Mouse (Mus musculus): Measurements from ENCODE around the gene Rps27l. TPM values are rescaled to one million over a fixed set of nuclear protein-coding genes. Genes with fewer than 3 reads are reported as not detected.

Gene Rps27l
- polyA plus RNA-seq, 1 experiment from 2014 or later, result 702 TPM

Other genes starting within 250 kb of the Rps27l start
- gene Car12, start 232.4 kb upstream of the Rps27l start, polyA plus RNA-seq (2014; fragmentation: Nextera tagmentation; extraction: Ambion mirVana), result 0.51 and 0.66 TPM in 2 replicates
- gene Aph1b, start 150.6 kb upstream of the Rps27l start, polyA plus RNA-seq (2014; fragmentation: Nextera tagmentation; extraction: Ambion mirVana), result 17.7 and 18.0 TPM in 2 replicates
- 0.21 and 0.25 TPM in 2 replicates for gene Gm10647, start 149.0 kb upstream of the Rps27l start, polyA plus RNA-seq (2014; fragmentation: Nextera tagmentation; extraction: Ambion mirVana)
- gene Aph1c, start 111.4 kb upstream of the Rps27l start, polyA plus RNA-seq (2014; fragmentation: Nextera tagmentation; extraction: Ambion mirVana), result 1.5 and 1.7 TPM in 2 replicates
- 29.5 and 37.1 TPM in 2 replicates for gene Rab8b, start 26.4 kb upstream of the Rps27l start, polyA plus RNA-seq (2014; fragmentation: Nextera tagmentation; extraction: Ambion mirVana)
- 11.7 and 12.6 TPM in 2 replicates for gene Lactb, start 29.4 kb downstream of the Rps27l start, polyA plus RNA-seq (2014; fragmentation: Nextera tagmentation; extraction: Ambion mirVana)
- 298 and 333 TPM in 2 replicates for gene Tpm1, start 103.3 kb downstream of the Rps27l start, polyA plus RNA-seq (2014; fragmentation: Nextera tagmentation; extraction: Ambion mirVana)